7 mouse cellular contexts compared by ENCODE assay signal in genomic region chr4:151901422-151901821, GRCm38 (mm10). TPM values are rescaled to one million over a fixed set of nuclear protein-coding genes. Genes with fewer than 3 reads are reported as not detected.
A peak's percentile ranks its signal among the peaks of the same experiment; 100 is the strongest.
DNase-seq lines count a peak whose midpoint lies in the region; ATAC-seq and TF ChIP-seq lines count a peak whose summit lies in the region.

No protein-coding gene starts in this region.

- DNase-seq in kidney, adult 2 months = peak; percentile 53
- peak; percentile 78 for DNase-seq in ZHBTc4 (ENCODE audit: low read depth, low spot score)
- DNase-seq in heart, postnatal 36 days = peak; percentile 37 to 54
- peak; percentile 32 for DNase-seq in lung, postnatal 36 days
- no peak for DNase-seq in retina, postnatal 1 day
- DNase-seq in urinary bladder, adult 2 months (ENCODE audit: low spot score) = no peak

- intact Hi-C loops in heart, postnatal 36 days (cut with DNase I) = loop anchor here (2.0 kb wide), 1 partner anchor 39 kb away; no protein-coding TSS in a partner anchor

- whole genome bisulfite sequencing in kidney, adult 2 months = 60% methylated on average over 11 of the region's 11 CpGs
- 64% methylated on average over 11 of the region's 11 CpGs for WGBS in kidney, embryonic 14.5 days

- no peaks in the 10 kb centered on the region for H3K36me3 ChIP-seq in kidney, adult 2 months (ENCODE audit: control insufficient read depth, insufficient read depth, low read length)
- H3K36me3 ChIP-seq in kidney, embryonic 14.5 days (ENCODE audit: control insufficient read depth, insufficient read depth, low read length) = no peaks in the 10 kb centered on the region

- 0 out of 2 replicates have a peak, but pooled peaks cover 6% of the 10 kb centered on the region for H3K4me1 ChIP-seq in kidney, adult 2 months (ENCODE audit: control insufficient read depth, insufficient read depth, low read length)
- no peaks in the 10 kb centered on the region for H3K4me1 ChIP-seq in kidney, embryonic 14.5 days (ENCODE audit: control insufficient read depth, insufficient read depth, low read length)

- ATAC-seq in kidney, embryonic 14.5 days (ENCODE audit: low FRiP score, low TSS enrichment) = no peak

- no peak overlapping the region for H3K4me2 ChIP-seq in kidney, embryonic 14.5 days (replicated peaks; ENCODE audit: low read depth, low read length)

- no peak overlapping the region for H3K9ac ChIP-seq in kidney, embryonic 14.5 days (ENCODE audit: low read depth, low read length)

- 0 out of 2 replicates have a peak overlapping the region, but pooled peaks have one; percentile 82 for H3K27ac ChIP-seq in kidney, adult 2 months (ENCODE audit: insufficient read depth, low read depth, low read length)
- H3K27ac ChIP-seq in kidney, embryonic 14.5 days (ENCODE audit: low read depth, low read length) = no peak overlapping the region

- peak; percentile 42 for TF ChIP-seq CTCF in kidney, adult 2 months (conservative IDR thresholded peaks at IDR 0.05; ENCODE audit: insufficient read depth, insufficient read length, low read depth, low read length)

- H3K27me3 ChIP-seq in kidney, adult 2 months (replicated peaks; ENCODE audit: control insufficient read depth, insufficient read depth, low read length) = no peaks in the 10 kb centered on the region
- no peaks in the 10 kb centered on the region for H3K27me3 ChIP-seq in kidney, embryonic 14.5 days (ENCODE audit: control insufficient read depth, insufficient read depth, low read length)

- no peaks in the 10 kb centered on the region for H3K9me3 ChIP-seq in kidney, embryonic 14.5 days (ENCODE audit: control insufficient read depth, low read length)

- no peak for TF ChIP-seq POLR2A in kidney, adult 2 months (IDR thresholded peaks at IDR 0.05; ENCODE audit: low read depth, low read length)

- no peak overlapping the region for H3K4me3 ChIP-seq in kidney, adult 2 months (ENCODE audit: insufficient read depth, low read depth, low read length)
- H3K4me3 ChIP-seq in kidney, embryonic 14.5 days (ENCODE audit: low read length) = no peak overlapping the region

RNA-seq across cellular contexts. Expression of gene Dnajc11, which starts 32.1 kb away (rescaled TPM):
- polyA plus RNA-seq in kidney, adult 2 months (2012; rRNA removed) = 70.0 and 76.1 TPM in 2 replicates
- 55.0 and 74.5 TPM in 2 replicates for polyA plus RNA-seq in kidney, embryonic 14.5 days (2014; fragmentation: Nextera tagmentation; extraction: Ambion mirVana)
- total RNA-seq in heart, postnatal 36 days (2021) = 10 to 100 TPM; 72.7 to 88.8 TPM
- polyA plus RNA-seq in urinary bladder, adult 2 months (2012; rRNA removed) = 33.6 and 35.7 TPM in 2 replicates

RNA-seq across cellular contexts. Expression of gene Camta1, which starts 39.7 kb away (rescaled TPM):
- 7.7 and 7.8 TPM in 2 replicates for polyA plus RNA-seq in kidney, adult 2 months (2012; rRNA removed)
- polyA plus RNA-seq in kidney, embryonic 14.5 days (2014; fragmentation: Nextera tagmentation; extraction: Ambion mirVana) = 107 and 133 TPM in 2 replicates
- total RNA-seq in heart, postnatal 36 days (2021) = 100 to 1,000 TPM; 217 to 218 TPM
- 24.2 and 29.8 TPM in 2 replicates for polyA plus RNA-seq in urinary bladder, adult 2 months (2012; rRNA removed)

Comparison
In these comparisons a context has a peak if more than half of its experiments do, and no peak if none do; other contexts are left out.
1. DNase-seq: peak in kidney, adult 2 months (single experiment), ZHBTc4 (single experiment), heart, postnatal 36 days (2 of 2) and lung, postnatal 36 days (single experiment); none in retina, postnatal 1 day (single experiment) and urinary bladder, adult 2 months (single experiment).